Mouse (Mus musculus) heart, adult 9 months (tissue): ENCODE measurements at regions not wholly inside any gene's neighbourhood (a gene's known extent, or its start where the extent isn't known, plus 50 kb on each side); places are given as distances from the start of the nearest gene placed in this dataset.

ENCODE experiments used
- DNase-seq, 2 experiments: peaks; one replicate each; pipeline ENCODE4 v3.0.0; 2022; ENCODE audit warnings: low spot score in 2 of 2

DNA sequence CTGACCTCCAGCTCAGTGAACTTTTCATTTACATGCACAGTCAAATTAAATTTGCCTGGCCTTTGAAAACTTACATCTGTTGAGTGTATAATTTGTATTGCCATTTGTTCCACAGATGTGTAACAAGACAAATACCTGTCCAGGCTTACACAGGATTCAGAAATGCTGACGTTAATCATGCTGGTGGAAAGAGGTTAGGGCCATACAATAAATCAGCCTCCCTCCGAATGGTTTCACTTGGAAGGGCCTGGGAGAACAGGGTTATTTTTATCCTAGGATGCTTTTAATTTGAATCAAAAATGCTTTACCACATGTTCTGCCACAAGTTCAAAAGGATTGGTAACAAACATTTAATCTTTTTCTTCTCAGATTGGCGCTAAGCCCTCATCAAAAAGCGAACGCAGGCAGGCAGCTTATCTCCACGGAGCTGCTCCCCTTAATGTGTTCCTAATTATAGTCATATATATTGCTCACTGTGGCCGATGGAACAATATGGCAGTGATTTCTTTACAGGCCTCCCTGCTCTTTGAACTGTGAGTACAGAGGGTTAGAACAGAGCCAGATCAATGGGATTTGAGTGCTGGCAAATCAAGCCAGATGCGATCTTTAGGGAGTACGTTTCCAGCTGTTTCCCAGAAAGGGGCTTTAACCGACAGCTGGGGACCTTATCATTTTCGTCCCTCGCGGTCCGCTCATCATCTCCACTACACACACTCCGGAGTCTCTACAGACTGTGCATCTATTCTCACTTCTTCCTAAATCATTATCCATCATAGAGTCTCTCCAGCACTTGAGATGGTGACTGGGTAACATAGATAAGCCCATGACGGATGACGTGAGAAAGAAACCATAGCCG, 313.9 kb downstream of the Ndfip2 start:
- DNase-seq = peak in 1 of 2 experiments; percentile 2

DNA sequence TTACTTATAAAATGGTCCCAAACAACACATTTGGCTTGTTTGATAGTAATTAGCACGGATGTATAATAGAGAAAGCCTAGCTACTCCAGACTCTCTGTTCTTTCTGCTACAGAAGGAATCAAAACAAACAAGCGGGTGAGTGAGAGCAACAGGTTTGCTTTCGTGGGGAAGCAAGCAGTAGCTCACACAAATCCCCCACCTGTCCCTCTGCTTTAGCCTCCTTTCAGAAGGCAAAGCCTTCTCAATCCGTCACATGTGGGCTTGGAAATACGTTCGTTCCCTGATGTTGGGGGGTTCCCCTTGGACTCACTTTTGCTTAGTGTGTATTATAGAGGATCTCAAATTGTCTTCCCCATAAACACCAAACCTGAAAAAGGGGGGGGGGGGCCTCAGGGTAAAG, 311.8 kb downstream of the Ndfip2 start:
- no peak for DNase-seq

DNA sequence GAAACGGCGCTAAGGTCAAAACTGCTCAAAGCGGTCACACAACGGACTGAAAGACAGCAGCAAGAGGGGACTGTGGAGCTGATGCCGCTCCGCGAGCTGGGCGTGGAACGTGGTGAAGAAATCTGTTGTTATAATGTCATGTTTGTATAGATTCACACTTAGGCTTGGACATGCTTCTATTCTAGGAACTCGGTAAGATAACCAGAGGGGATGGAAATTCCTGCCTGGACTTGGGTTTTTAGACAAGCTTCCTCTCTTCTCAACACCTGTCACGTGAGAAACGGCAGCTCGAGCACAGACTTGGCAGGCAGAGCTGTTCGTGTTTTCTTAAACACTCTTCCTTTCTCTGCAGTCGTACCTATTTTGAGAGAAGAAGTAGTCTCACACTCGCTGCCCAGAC, 307.5 kb downstream of the Ndfip2 start:
- no peak for DNase-seq

DNA sequence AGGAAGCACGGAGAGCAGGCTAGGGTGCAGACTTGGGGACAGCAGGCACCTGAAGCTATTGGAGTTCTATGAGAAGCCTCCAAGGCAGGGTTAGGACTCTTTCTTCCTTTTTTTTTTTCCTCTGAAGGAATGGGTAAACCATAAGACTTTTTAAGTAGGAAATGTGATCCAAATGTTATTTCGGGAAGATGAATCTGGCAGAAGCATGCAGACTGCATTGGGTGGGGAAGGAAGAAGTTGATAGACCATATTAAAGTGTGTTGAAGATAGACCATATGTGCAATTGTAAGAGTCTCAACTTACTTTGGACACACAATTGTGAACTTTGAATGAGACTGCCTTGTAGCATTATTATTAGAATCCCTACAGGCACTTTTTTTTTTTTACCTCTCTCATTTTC, 304.5 kb downstream of the Ndfip2 start:
- no peak for DNase-seq

DNA sequence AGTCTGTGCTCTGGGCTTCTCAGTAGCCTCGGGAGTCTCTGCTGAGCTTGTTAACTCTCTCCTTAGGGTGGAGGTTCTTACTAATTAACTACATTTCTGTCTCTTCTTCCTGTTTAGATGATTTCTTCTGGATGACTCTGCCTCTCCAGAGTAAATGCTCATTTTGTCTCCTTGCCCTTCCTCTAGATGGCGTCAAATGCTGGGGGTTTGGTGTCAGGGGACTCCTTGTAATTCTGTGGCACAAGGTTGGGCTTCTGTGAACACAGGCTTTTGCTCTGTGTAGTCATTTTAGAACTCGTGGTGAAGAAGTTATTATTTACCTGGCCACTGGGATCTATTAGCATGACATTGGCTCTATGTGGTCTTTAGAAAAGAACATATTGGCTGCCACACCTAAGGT, 298.4 kb downstream of the Ndfip2 start:
- no peak for DNase-seq

DNA sequence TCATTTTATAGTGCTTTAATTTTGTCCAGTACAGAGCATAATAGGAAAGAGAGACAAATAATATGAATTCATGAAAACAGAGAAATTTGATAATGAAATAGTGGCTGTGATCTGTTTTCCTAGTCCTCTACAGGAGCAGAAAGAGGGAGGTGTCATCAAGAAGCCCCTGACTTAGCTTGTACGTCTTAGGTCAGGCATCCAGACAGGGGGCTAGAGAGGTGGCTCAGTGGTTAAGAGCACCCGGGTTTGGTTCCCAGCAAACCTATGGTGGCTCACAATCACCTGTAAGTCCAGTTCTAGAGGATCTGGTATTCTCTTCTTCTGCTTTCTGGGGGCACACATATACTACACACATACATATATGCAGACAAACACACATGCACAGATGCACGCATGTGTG, 285.7 kb downstream of the Ndfip2 start:
- DNase-seq = no peak

DNA sequence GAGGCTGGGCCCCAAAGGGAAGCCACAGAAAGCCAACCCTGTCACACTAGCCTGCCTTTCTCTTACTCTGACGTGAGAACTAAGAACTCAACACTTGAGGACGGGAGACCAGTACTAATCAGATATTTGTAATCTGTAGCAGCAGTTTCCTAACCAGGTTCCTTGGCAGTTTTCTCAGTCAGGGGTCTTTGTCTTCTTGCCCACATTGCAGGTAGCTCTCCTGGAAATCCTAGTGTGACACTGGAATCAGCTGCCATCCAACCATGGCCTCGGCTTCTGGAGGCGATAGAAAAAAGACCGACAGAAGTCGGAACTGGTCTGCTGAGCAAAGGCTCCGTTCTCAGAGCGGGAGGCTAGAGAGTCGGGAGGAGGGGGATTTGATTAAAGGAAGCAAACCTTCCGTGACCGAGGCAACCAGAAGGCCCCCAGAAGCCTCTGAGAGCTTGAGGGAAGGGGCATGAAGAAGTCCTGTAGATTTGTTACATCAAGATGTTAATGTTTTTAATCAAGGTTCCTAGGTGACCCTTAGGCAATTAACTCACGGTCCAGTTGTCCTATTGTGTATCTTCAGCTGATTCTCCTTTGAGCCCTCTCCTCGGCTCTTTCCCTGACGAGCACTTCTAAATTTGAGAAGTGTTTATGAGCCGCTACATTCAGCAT, 284.2 kb downstream of the Ndfip2 start:
- DNase-seq = no peak

DNA sequence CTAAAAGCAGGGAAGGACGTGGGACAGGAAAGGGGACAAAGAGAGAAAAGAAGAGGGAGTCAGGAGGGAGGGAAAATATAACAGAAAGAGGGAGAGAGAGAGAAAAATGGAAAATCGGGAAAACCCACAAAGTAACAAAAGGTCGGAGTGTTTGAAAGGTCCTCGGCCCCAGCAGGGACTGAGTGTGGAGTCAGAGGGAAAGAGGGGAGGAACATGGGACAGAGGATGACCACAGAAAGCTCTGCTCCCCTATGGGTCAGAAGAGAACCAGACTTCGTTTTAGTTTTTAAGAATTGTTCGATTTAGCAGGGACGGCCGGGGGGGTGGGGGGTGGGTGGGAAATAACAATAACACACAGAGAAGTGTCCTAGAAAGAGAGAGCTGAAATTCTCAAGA, 283.7 kb downstream of the Ndfip2 start:
- no peak for DNase-seq

DNA sequence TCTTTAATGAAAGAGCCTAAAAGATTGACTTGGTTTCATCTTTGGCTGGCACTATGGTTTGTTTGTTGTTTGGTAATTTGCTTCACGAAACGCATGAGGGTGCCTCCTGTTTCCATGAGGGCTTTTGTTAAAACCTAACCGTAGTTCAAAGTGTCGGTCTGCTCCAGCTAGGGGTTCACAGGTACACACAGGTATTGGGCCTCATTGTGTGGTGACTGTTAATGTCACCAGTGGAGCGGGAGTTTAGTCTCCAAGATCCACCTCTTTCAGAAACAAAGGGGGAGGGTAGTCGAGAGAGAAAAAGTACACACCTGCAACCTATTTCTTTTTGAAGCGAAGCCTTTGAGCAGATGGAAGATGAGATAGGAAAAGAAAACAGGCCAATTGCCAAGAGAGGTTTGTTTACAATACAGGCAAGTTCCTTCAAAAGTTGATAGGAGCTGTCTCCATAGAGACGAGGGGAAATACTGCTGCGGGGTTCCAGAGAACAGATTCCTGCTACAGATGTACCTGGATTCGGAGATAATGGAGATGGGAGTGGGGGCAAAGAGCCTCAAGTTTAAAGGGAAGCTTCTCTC, 273.9 kb downstream of the Ndfip2 start:
- no peak for DNase-seq

DNA sequence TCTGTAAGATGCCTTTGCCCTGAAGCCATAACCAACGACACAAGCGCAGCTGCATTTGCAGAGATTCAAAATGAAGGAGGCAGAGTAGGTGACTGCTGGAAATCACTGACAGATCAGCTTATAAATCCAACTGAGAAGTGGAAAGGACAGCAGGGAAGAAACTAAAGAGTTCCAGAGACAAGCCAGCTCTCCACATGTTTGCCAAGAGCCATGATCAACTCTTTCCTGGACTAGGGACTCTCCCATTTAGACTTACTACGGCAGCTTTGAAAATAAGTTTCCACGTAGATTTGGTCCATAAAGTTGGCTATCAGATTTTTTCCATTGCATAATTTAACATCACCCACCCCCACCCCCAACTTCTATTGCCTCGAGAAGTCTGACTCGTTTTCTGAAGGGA, 269.7 kb downstream of the Ndfip2 start:
- no peak for DNase-seq

DNA sequence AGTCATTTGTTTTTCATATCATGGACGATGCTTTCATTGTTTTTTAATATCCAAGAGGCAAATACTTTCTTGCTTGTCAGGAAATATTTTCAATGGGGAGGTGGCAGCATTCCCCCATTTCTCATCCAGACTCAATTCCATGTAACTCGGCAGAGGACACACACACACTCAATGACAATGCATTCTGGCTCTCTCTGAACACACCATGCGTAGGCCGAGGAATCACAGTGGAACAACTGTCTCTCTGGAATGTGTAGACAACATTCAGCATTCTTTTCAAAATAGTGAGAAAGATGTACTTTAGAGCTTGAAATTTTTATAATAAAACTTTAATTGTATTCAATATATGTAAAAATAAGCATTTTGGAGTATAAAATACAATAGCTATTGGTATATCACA, 265.5 kb downstream of the Ndfip2 start:
- no peak for DNase-seq

DNA sequence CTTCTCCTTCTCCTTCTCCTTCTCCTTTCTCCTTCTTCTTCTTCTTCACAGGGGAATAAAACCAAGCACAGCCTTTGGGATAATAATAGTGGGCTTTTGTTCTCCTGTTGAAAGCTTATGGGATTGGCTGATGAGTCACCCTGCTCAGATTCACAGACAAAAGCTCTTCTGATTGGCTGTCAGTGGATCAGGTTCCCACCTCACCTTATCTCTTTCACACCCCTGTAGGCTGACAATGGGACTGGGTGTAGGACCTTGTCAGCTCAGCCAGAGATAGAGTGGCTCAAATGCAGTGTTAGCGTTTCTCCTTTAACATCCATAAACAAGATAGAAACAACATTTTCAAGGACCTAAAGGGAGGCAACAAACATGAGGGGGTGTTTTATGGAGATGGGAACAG, 263.9 kb downstream of the Ndfip2 start:
- no peak for DNase-seq

DNA sequence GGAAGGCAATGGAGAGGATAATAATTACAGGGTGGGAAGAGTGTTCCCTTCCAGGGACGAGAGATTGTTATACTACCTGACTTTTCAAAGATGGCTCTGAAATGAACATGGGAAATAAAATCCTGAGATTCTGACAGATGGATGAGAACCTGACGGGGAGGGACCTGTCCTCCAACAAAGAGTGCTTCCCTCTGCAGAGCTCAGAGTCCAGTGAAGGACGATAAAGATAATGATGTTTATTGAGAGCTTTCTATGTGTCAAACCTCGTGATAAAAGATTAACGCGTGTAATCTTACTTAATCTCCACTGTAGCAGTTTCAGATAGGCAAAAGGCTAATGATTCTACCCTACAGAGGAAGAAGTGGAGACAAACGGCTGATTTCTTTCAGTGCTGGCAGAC, 260.3 kb downstream of the Ndfip2 start:
- no peak for DNase-seq

DNA sequence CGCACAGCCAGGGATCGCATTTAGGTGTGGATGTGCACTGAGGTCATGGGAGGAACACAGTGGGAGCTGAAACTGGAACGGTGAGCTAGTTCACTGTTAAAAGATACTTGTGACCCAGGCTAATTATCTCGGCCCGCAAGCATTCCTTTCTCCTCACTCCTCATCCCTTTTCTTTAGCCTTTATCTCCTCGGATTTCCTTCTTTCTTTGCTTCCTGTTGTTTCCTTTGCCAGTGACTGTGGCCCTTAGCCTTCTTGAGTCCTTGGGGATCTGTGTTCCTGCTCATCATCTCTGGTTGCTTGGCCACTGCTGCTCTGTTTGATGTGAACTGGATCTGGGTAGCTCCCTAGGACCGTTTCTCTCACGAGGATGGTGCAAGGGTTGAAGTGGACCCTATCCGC, 256.0 kb downstream of the Ndfip2 start:
- peak; percentile 11 to 32 for DNase-seq

DNA sequence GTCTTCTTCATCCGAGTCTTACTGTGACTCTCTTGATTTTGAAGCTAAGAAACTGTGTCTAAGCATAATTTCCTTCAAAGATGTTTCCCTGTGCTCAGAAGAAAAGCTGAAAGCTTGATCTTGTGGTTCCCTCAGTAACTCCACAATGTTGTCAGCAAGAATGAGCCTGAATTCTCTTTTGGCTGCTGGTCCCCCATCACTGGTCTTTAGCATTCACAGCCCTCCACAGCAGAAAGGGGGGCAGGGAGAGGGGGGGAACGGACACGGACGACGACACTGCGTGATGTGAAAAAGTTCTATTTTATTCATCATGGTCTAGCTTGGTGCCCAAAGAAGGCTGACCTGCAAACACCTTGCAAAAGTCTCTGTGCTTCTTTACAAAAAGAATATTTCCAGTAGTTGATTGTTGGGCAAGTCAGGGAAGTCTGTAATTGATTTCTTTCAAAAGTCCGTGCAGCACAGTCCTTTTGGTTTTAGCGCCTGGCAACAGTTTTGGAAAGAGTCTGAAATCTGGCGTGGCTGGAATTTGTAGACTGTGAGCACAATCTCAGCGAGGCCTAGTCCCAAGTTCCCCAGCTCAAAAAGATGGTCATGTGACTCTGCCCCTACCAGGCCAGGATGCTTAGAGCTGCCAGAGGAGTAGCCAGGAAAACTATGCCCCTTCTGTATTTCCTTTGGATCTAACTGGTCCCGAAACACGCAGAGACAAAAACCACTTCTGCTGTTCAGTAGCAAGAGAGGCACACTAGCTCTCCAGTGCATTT, 254.7 kb downstream of the Ndfip2 start:
- DNase-seq = no peak

DNA sequence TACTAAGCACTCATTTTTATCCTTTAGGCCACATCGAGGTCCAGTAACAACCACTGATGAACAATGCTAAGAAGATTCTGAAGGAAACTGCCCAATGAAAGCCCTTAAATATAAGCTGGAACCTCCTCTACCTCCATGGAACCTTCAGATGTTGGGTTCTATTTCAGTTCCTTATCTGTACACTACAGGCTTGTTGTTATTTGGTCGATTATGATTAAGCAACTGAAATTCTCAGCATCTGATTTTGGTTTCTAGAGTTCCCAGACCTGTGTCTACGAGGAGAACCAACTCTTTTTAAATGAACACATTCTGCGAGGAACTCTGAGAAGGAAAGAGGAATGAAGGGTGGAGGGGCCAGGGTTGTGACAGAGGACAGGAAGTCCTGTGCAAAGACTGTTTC, 253.5 kb downstream of the Ndfip2 start:
- no peak for DNase-seq

DNA sequence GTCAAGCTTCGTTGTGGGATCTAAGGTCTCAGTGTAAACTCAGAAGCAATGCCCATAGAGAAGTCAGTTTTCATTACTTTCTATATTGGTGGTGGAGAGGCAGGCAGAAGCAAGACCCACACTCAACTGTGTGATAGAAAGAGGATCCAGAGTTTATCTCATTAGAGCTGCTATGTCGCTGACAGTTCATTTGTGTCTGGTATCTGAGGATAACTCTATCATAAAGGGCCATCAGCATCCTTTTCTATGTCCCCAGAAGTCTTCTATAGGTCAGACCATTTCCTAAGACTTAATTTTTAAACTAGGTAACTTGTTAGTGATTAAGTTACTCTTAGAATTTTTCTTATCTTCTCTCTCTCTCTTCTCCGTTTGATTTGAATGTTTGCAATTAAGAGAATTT, 252.8 kb downstream of the Ndfip2 start:
- no peak for DNase-seq

DNA sequence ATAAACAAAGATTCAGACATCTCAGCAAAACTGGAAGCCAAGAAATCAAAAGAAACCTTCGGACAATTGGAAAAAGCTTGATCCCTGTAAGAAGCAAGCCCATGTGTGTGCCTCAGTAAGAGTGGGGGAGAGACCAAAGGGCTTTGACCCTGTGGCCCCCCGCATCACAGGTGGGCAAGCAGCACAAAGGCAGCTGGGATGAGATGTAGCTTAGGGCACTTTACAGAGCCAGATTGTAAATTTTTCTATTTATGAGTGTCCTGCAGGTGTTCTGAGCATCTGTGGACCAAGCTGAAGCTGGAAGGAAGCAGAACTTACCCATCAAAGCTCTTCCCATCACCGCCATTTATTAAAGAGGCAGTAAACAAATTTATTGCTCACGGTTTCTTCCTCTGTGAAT, 246.9 kb downstream of the Ndfip2 start:
- DNase-seq = no peak

DNA sequence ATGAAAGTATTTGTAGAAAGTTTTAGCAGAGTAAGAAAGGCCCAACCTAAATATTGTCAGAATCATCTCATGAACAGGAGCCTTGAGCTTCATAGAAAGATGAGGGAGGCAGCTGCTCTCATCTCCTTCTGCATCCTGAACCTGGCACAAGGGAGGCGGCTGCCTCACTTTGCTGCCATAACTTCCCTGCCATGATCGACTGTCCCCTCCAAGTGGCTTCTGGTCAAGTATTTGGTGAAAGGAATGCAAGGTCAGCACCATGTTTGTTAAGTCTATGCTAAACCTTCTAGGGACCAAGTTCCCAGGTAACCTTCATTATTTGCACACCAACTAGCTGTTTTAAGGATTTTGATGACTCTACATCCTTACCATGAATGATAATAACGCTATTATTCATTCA, 246.0 kb downstream of the Ndfip2 start:
- DNase-seq = no peak

DNA sequence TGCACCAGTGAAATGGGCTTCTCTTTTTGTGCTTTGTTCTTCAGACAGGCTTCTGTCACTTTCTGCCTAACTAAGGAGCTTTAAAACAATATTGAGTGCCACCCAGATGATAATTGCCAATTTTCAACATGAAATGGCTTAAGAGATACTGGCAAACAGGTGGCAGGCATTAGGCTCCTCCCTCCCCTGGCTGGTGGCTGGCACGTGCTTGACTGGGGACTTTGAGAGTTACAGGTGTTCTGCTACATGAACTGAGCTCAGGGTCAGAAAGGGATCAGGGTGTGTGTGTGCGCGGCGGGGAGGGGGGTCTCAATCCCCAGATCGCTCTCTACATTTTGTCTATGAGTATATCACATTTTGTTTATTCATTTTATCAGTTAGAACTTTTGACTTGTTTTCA, 245.4 kb downstream of the Ndfip2 start:
- DNase-seq = no peak

DNA sequence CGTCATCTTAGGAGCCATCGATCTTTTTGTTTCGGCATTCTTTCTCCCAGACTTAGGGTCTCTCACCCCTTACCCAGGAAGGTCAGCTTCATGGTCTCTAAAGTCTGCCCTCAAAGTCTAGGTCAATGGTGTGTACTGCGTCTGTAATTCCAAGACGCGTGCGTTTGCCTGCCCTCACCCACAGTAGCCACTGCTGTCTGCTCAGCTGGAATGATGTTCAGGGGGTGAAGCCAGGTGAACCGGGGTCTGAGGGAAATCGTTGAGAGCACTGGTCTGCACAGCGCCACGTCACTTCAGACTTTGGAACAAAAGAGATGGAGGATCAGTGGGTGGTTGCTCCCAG, 244.2 kb downstream of the Ndfip2 start:
- DNase-seq = no peak

DNA sequence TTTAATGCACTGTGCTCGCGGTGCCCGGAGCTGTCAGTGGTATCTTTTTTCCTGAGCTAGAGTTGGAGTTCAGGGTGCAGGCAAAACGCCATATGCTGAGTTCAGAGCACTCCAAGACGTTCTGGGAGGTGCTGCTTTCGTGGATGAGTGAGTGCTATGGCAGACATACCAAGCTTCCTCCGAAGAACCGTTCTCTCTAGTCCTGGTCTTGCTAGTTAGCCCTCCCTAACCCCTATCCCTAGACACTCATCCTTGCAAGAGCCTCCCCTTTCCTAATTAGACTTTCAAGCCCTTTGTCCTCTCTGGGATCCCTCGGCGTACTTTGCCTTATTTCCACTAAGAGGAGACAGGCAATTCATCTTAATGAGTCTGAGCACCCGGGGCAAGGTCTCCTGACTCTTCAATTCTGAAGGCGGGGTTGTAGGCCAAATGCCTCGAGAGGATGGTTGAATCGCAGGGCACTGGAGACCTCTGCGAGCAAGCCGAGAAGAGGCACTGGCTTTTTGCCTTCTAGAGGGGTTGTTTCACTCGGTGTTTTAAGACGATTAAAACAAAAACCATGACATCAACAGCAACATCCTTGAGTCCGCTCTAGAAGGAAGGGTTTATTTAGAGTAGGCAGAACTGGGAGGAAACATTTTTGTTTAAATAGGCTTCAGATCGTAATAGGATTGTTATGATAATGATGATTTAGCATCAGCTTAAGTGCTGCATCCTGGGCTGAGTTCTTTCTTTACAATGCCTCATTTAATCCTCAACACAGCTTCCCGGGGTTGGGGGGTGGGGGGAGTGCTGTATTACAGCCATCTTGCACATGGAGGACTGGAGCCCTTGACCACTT, 243.6 kb downstream of the Ndfip2 start:
- no peak for DNase-seq
